Mouse (Mus musculus): ENCODE measurements around the gene Kit. TPM values are rescaled to one million over a fixed set of nuclear protein-coding genes. Genes with fewer than 3 reads are reported as not detected.

Kit gene
- total RNA-seq, 2 experiments from 2014 or later: 31.4 to 32.6 TPM

DNA sequence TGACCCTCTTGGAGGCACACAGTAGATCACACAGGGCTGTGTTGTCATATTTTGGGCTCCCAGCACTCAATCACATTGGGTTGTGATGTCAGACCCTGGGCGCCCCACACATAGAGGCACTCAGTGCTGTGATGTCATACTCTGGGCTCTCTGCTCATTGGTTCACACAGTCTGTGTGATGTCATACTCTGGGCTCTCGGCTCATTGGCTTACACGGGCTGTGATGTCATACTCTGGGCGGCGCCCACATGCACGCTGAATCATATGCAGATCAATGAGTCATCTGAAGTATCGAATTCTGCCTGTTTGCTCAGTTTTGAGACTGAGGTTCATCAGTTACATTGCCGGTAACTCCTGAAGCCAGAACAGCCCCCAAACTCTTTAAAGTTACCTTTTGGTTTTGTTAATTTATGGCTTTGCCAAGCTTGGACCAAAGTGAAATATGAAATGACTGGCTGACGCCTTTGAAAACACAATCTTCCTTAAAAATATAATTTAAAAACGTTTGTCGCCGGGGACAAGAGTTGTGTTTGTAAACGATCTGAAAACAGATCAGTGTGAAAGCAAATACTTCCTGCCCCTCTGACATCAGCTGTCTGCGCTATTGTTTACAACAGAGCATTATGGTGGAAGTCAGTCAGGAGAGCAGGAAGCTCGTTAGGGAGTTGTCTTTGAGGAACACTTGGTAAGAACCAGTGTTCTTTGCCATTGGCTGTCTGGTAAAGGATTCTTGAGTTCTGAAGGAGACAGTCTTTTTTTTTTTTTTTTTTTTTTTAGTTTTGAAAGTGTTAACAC is 15.0 kb downstream of the Kit start:
- DNase-seq (ENCODE audit: low spot score in 2 of 2): no peak

DNA sequence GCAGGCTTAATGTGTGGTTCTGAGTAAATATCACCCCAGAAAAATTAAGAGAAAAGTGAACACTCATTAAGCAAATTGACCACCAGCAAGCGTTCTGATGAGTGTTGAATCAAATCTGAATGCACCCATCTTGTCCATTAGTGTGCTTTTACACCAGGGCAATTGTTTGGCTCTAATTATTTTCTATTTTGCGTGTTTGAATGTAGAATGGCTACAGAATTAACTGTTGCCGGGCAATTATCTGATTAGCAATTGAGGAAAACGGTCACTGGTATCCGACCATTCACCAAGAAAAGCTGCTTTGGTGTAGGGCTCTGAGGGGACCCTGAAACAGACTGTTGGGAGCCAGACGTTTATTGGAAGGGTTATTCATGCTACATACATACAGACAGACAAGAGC is 16.2 kb downstream of the Kit start:
- no peak for DNase-seq (ENCODE audit: low spot score in 2 of 2)

DNA sequence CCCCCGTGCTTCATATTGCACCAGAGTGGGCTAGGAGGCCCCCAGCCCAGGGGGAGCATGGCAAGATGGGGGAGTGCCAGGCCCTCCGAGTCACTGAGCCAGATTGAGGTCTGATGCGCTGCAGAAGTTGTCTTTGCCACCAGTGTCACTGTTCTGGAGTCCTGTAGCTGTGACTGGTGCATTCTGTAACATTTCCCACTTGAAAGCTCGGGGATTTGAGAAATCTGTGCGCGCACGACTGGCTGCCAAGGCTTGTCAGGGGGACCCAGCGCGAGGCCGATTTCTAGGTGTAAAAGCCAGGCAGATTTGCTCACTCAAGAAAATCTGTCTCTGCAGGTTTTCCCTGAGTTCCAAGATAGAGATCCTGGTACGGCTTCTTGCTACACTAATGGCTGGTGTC is 16.9 kb downstream of the Kit start:
- DNase-seq (ENCODE audit: low spot score in 2 of 2): no peak

DNA sequence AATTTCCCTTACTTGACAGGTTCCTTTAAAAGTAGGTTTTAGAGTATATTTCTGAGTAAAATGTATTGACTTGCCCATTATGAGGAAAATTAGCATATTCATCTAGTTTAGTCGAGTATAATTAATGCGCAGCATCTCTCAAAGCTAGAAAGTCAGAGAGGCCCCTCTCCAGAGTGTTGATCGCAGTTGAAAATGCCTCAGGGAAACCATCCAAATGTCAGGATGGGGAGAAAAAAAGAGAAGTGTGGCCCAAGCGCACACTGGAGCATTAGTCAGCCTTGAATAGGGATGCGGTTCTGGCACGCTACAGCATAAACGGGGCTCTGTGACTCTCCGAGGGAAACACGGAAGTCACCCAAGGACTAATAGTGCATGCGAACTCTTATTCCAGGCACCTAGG is 20.6 kb downstream of the Kit start:
- DNase-seq (ENCODE audit: low spot score in 2 of 2): no peak

DNA sequence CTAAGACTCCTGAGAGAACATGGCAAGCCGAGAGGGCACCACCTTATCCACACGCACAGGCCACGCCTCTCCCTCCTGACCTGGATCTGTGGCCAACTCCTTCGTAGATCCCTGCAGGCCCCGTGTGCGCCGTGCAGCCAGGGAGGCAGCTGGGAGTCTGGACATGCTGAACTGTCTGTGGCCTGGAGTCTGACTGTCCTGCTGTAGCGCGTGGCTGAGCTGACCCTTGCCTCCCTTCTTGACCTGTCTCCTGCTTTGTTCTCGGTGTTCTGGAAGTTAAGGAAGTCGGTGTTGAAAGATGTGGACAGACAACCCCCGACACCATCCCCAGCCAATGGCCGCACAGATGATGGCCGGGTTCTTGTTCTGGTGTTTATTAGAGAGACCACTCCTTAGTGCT is 21.5 kb downstream of the Kit start:
- no peak for DNase-seq (ENCODE audit: low spot score in 2 of 2)

DNA sequence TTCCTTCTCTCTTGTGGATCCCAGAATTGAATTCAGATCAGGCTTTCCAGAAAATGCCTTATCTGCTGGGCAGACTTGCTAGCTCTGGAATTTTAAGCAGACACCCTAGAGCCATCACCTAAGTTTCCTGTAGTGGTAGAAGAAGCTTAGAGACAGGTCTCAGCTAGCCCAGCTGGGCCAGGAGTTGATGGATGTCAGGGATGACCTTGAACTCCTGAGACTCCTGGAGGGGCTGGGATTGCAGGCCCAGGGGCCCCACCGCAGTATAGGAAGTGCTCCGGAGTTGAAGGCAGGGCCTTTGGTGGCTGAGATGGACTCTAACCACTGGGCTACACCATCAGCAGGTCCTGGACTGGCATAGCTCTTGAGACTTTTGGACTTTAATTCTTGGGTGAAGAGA is 22.6 kb downstream of the Kit start:
- no peak for DNase-seq (ENCODE audit: low spot score in 2 of 2)

DNA sequence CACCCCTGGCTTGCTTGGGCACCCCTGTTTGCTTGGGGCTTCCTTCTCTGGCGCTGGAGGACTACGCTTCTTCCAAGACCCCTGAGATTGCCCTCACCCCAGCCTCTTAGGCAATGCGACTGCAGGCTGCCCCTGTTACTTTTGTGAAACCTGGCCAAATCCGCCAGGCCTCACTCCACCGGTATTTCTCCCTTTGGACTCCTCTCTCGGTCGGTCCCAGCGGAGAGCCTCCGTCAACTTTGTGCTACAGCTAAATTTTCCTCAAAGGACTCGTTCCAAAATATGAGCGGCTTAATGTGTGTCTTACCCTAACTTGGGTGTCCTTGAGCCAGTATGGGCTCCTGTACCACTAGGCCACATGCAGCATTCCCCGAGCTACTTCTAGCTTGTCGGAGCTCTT is 23.8 kb downstream of the Kit start:
- DNase-seq (ENCODE audit: low spot score in 2 of 2): no peak

DNA sequence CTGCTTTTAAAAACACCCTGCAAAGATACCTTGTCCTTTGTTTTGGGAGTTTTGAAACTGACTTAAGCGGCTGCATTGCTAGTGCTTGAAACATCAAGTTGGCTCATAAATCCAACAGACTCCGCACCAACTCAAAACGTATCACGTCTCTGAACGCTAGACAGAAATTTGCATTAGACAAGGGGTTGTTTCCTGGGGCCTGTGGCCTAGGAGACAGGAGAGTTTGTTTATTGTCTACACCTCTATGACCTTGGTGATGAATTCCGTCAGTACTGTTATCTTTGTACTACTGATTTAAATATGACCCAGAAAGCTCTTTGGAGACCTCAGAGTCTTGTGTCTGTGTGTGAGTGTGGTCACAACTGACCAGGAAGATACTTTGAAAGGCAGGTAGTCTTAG is 25.3 kb downstream of the Kit start:
- no peak for DNase-seq (ENCODE audit: low spot score in 2 of 2)

DNA sequence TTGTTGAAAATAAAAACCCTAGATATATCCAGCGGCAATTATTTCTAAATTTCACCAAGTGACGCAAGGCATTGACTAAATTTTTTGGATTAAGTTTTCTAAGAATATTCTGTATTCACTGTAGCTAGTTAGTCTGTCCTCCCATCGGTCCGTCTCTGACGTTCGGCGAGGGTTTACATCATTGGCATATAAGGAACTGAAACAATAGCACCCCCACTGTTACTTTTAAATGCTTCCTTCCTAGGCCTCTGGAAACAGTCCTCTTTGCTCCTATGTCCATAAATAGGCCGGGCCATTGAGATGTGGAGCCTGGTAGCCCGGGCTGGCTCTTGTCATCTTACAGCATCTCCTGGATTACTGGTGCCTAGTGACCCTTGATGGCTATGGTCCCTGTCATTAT is 29.5 kb downstream of the Kit start:
- DNase-seq (ENCODE audit: low spot score in 2 of 2): no peak

DNA sequence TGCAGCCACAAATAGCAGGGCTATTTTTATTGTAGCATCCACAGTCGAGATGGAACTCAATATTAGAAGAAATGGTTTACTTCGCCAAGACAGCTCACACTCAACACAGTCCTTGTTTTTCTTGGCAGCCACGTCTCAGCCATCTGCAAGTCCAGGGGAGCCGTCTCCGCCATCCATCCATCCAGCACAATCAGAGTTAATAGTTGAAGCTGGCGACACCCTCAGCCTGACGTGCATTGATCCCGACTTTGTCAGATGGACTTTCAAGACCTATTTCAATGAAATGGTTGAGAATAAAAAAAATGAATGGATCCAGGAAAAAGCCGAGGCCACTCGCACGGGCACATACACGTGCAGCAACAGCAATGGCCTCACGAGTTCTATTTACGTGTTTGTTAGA is 32.2 kb downstream of the Kit start:
- no peak for DNase-seq (ENCODE audit: low spot score in 2 of 2)

DNA sequence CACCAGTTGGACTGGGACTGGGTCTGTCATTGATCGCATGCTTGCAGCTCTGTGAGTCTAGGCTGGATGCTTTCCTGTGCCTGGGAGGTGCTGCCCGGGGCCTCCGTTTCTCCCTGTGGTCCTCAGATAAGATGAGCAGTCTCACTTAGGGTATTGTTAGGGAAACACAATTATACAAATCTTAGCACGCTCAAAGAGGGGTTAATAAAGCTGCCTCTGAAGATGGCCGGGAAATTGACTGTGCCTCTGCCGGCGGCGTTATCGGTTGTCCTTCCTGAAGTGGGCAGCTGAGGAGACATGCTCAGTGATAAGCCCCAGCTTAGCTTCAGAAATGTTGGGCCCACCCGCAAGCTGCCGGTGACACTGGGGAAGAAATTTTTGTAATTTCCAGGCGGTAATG is 33.3 kb downstream of the Kit start:
- DNase-seq (ENCODE audit: low spot score in 2 of 2): no peak

DNA sequence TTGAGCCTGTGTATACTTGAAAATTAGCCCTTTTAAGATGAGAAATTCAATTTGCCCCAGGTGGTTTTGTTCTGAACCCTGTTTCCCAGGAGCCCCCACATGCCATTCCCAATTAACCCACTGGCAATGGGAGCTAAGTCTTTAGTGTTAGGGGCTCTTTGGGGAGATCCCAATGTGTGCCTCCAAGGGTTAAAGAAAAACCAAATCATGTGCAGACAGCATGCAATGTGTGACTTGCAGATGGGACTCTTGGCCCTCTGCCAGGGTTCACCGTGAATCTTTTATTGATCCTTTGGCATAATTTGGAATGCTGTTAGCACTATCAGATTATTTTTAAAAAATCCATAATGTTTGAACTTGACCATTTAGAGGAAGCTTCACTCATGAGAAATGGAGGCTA is 37.7 kb downstream of the Kit start:
- DNase-seq (ENCODE audit: low spot score in 2 of 2): no peak

DNA sequence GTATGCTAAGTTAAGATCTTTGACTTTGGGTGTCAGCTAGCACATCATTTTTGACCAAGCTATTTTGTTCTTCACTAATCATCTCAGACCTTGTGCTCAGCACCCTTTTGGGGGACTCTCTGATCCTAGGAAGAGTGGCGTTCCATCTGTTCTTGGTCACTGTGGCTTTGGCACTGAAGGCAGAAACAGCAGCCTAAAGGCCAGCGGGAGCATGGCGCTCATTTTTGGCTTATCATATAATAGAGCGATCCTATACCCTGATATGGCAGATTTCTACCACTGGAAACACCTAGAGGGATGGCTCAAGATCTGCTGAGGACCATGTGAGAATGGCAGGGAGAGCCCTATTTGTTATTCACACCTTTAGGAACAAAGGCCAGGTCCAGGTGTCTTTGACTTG is 38.2 kb downstream of the Kit start:
- DNase-seq (ENCODE audit: low spot score in 2 of 2): no peak

DNA sequence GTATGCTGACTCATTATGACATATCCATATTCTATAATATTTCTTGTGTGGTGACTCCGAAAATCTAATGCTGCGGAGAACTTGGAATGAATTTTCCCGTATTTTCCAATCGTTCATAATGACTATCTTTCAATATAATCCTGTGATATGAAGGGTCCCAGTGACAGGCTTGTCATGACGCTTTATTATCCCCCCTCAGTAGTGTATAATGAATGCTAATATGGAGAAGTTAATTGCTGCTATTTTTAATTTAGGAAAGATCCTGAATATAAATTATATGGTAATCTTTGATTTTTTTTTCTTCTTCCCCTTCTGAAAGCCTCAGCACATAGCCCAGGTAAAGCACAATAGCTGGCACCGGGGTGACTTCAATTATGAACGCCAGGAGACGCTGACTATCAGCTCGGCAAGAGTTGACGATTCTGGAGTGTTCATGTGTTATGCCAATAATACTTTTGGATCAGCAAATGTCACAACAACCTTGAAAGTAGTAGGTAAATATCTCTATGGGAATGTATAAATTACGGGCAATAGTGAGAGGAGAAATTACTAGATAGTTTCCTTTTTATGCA is 40.4 kb downstream of the Kit start:
- no peak for DNase-seq (ENCODE audit: low spot score in 2 of 2)

DNA sequence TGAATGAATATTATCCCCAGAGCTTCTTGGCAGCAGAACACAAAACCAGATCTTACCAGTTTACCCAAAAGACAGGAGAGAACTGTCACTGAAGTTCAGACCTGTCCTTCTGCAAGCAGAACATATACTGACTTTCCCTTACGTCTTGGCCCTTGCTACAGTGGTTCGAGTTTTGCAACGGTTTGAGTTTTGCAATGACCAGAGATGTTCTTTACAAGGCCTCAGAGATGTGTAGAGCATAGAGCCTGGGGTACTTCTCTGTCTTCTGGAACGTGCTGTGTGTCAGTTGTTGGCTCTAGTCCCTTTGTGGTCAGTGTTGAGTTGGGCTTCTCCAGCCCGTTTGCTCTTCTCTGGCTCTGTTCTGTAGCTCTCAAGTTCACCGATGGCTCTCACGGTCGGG is 40.9 kb downstream of the Kit start:
- no peak for DNase-seq (ENCODE audit: low spot score in 2 of 2)

DNA sequence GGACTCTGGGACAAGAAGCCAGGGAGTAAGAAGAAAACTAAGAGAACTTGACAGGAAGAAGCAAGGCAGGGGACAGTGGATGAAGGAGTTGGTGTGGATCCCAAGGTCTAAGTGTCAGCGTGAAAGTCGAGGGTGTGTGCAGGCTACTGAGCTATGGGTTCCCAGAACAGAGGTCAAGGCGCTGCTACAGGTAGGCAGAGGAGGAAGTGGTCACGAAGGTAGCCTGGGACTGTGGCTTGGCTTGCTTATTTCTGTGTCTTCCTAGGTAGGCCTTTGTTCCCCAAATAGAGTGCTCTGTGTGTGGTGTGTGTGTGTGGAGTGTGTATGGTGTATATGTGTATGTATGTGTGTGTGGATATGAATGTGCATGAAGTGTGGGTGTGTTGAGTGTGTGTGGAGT is 47.7 kb downstream of the Kit start:
- DNase-seq (ENCODE audit: low spot score in 2 of 2): no peak

DNA sequence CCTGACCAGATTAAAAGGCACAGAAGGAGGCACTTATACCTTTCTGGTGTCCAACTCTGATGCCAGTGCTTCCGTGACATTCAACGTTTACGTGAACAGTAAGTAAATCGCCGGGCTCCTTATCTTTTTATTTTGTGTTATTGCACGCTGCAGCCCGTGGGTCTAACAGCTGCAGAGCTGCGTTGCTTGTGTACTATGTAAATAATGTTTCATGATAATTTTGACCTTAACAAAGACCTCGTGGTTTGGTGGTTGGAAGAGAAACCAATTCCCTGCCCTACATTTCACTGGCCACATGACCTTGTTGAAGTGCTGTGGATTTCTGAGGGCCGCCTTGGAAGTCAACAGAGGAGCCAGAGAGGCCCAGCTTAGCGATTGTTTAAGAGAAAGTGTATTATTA is 48.3 kb downstream of the Kit start:
- DNase-seq (ENCODE audit: low spot score in 2 of 2): no peak

DNA sequence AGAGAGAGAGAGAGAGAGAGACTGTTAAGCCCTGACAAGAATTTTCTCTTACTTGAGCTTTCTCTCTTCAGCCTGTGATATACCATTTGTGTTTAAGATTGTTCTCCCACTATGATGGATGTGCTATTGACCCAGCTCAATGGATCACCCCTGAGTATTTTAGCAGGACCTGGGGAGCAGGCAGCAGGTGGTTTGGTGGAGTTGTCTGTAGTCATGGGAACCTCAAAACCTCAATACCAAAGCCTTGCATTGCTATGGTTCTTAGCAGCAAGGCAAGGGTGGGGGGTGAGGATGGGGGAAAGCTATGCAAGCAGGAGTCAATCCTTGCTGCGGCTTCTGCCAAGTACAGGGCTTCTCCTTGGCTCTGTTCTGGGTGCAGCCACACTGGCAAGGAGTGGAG is 48.8 kb downstream of the Kit start:
- DNase-seq (ENCODE audit: low spot score in 2 of 2): no peak

DNA sequence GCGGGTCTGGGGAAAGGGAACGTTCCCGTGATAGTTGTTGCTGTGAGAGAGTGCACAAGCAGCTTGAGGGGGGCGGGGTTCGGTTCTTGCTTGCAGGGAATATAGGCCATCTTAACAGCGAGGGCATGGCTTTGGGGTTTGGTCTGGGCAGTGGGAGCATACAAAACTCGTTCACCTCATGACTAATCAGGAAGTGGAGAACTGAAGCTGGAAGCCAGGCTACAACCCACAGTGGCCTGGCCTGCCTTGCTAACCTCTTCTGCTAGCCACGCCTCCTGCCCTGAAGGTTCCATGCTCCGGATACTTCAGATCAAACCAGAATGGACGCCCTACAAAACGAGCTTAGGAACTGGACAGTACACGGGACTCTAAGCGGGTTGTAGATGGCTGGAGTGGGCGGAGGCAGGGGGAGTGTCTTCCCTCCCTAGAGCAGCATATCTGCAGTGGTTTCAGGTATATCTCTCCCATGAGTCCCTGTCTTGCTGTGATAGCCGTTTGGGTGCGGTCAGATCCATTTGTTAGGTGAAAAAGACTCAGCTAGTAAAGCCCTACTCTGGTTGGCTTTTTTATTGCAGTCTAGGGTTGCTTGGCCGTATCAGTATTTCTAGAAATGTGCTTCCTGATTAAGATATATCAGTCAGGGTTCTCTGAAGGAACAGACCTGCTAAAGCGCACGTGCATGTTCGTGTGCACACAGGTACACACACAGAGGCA is 49.4 kb downstream of the Kit start:
- DNase-seq (ENCODE audit: low spot score in 2 of 2): no peak

DNA sequence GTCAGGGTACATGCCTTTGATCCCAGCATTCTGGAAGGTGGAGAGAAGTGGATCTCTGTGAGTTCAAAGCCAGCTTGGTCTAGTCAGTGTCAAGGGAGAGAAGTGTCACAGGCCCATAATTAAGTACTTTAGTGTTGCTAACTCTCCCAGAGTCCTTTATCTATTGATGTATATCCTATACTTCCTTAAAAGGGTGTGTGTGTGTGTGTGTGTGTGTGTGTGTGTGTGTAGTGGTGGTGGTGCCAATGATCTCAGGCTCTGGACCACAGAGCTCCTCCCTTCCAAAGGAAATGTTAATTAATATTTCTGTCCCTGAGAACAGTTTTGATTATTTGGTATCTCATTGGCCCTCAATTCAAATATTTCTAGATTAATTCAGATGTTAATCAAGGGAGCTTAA is 50.3 kb downstream of the Kit start:
- no peak for DNase-seq (ENCODE audit: low spot score in 2 of 2)

DNA sequence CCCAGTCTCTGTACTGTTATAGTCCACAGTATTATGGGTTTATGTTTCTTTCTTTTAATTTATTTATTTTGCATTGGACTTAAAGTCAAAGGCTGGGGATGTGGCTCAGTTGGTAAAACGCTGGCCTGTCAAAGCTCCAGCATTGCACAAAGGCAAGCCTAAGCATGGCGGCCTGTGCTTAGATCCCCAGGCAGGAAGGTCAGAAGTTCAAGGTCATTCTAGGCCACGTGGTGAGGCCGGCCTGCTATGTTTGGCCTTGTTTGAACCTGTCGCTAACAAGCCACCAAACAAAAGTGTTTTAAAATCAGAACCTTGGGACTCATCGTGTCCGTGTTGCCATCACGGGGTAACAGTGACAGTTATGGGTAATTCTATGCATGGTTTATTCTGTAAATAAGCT is 51.6 kb downstream of the Kit start:
- no peak for DNase-seq (ENCODE audit: low spot score in 2 of 2)

DNA sequence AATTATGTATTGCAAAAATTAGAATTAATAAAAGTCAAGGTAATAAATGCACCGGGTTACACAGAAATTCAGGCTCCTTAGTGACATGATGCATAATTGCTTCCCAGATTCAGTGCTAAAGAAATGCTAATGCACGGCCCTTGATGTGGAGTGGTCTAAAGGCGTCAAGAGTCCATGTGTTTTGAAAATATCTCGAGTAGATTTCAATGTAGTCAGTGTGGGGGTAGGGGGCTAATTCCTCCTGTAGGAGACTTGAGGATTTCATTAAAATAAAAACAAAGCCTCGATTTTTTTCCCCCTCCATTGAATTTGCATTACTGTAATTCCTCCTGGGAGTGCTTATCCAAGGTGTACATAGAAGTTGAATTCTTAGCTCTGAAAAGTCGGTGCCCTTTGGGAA is 52.0 kb downstream of the Kit start:
- DNase-seq (ENCODE audit: low spot score in 2 of 2): no peak

DNA sequence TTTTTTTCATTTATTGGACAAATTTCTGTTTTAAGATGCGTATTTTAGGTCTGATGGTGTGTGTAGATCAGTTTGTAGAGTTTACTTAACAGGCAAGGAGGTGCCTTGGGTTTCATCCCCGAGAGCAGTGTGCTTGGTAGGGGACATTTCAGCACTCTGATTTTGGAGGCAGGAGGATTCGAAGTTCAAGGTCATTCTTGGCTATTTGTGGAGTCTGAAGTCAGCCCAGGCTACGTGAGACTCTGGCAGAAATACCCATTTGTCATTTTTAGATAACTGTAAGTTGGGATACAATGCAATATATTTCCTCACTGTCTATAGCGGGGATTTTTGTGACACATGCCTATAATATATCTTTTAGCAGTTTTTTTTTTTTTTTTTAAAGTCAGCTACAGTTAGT is 57.5 kb downstream of the Kit start:
- DNase-seq (ENCODE audit: low spot score in 2 of 2): no peak

All from left cerebral cortex, adult 18-20 months (tissue).